ENCODE assay signal across 8 mouse cellular contexts in genomic region chr6:4457555-4457996, GRCm38 (mm10). TPM values are rescaled to one million over a fixed set of nuclear protein-coding genes. Genes with fewer than 3 reads are reported as not detected.
DNase-seq lines count a peak whose midpoint lies in the region; ATAC-seq and TF ChIP-seq lines count a peak whose summit lies in the region.

No protein-coding gene starts in this region.

- no peaks in the 10 kb centered on the region for H3K4me1 ChIP-seq in lung, adult 2 months (ENCODE audit: control insufficient read depth, insufficient read depth, low read length)
- peaks cover 3% of the 10 kb centered on the region; the same call in 1 of the 2 replicates for H3K4me1 ChIP-seq in embryonic facial prominence, embryonic 11.5 days (ENCODE audit: control insufficient read depth, insufficient read depth, low read length)
- H3K4me1 ChIP-seq in heart, embryonic 16.5 days (ENCODE audit: control insufficient read depth, insufficient read depth, low read length): peaks cover 6% of the 10 kb centered on the region; the same call in 1 of the 2 replicates
- peaks cover 28% of the 10 kb centered on the region for H3K4me1 ChIP-seq in limb, embryonic 14.5 days (ENCODE audit: control insufficient read depth, insufficient read depth, low read length)
- H3K4me1 ChIP-seq in small intestine, adult 2 months (ENCODE audit: control insufficient read depth, insufficient read depth, insufficient read length, low read length): no peaks in the 10 kb centered on the region

- H3K4me2 ChIP-seq in embryonic facial prominence, embryonic 11.5 days (ENCODE audit: low read depth, low read length): no peak overlapping the region
- H3K4me2 ChIP-seq in heart, embryonic 16.5 days (ENCODE audit: low read depth, low read length): no peak overlapping the region
- H3K4me2 ChIP-seq in limb, embryonic 14.5 days (replicated peaks; ENCODE audit: low read depth, low read length, severe bottlenecking): peak overlapping the region; percentile 30

- 37% methylated on average over 6 of the region's 6 CpGs for WGBS in lung, adult 2 months
- 11% methylated on average over 6 of the region's 6 CpGs for WGBS in embryonic facial prominence, embryonic 11.5 days
- 30% methylated on average over 6 of the region's 6 CpGs for WGBS in heart, embryonic 16.5 days
- WGBS in limb, embryonic 14.5 days: 8% methylated on average over 6 of the region's 6 CpGs
- 36% methylated on average over 6 of the region's 6 CpGs for WGBS in small intestine, adult 2 months

- TF ChIP-seq CTCF in lung, adult 2 months (IDR thresholded peaks at IDR 0.05; ENCODE audit: insufficient read depth, low read length): no peak
- no peak for TF ChIP-seq CTCF in small intestine, adult 2 months (IDR thresholded peaks at IDR 0.05; ENCODE audit: extremely low read depth, insufficient read length, insufficient replicate concordance, low read depth, low read length)

- H3K9ac ChIP-seq in embryonic facial prominence, embryonic 11.5 days (replicated peaks; ENCODE audit: low read length): no peak overlapping the region
- no peak overlapping the region for H3K9ac ChIP-seq in heart, embryonic 16.5 days (ENCODE audit: low read length)
- no peak overlapping the region for H3K9ac ChIP-seq in limb, embryonic 14.5 days (ENCODE audit: low read depth, low read length, severe bottlenecking)

- no peaks in the 10 kb centered on the region for H3K9me3 ChIP-seq in embryonic facial prominence, embryonic 11.5 days (replicated peaks; ENCODE audit: control insufficient read depth, low read length)
- H3K9me3 ChIP-seq in heart, embryonic 16.5 days (replicated peaks; ENCODE audit: control insufficient read depth, low read length): no peaks in the 10 kb centered on the region
- no peaks in the 10 kb centered on the region for H3K9me3 ChIP-seq in limb, embryonic 14.5 days (ENCODE audit: control insufficient read depth, low read length)

- no peak for TF ChIP-seq POLR2A in lung, adult 2 months (IDR thresholded peaks at IDR 0.05; ENCODE audit: borderline replicate concordance, extremely low read depth, low read depth, low read length)
- TF ChIP-seq POLR2A in limb, embryonic 14.5 days (IDR thresholded peaks at IDR 0.05; ENCODE audit: borderline replicate concordance, extremely low read depth, insufficient read depth, insufficient read length): no peak
- TF ChIP-seq POLR2A in small intestine, adult 2 months (IDR thresholded peaks at IDR 0.05; ENCODE audit: low read depth, low read length): no peak

- H3K27me3 ChIP-seq in embryonic facial prominence, embryonic 11.5 days (ENCODE audit: control insufficient read depth, insufficient read depth, low read length): no peaks in the 10 kb centered on the region
- no peaks in the 10 kb centered on the region for H3K27me3 ChIP-seq in heart, embryonic 16.5 days (ENCODE audit: control insufficient read depth, insufficient read depth, low read length)
- no peaks in the 10 kb centered on the region for H3K27me3 ChIP-seq in limb, embryonic 14.5 days (ENCODE audit: control insufficient read depth, insufficient read depth, low read length)
- no peaks in the 10 kb centered on the region for H3K27me3 ChIP-seq in small intestine, adult 2 months (ENCODE audit: control insufficient read depth, insufficient read depth, low read length)

- H3K36me3 ChIP-seq in embryonic facial prominence, embryonic 11.5 days (replicated peaks; ENCODE audit: control insufficient read depth, insufficient read depth, low read depth, low read length): no peaks in the 10 kb centered on the region
- H3K36me3 ChIP-seq in heart, embryonic 16.5 days (ENCODE audit: control insufficient read depth, insufficient read depth): no peaks in the 10 kb centered on the region
- H3K36me3 ChIP-seq in limb, embryonic 14.5 days (ENCODE audit: control insufficient read depth, insufficient read depth, low read length): no peaks in the 10 kb centered on the region
- no peaks in the 10 kb centered on the region for H3K36me3 ChIP-seq in small intestine, adult 2 months (ENCODE audit: control insufficient read depth, insufficient read depth, low read length)

- ATAC-seq in embryonic facial prominence, embryonic 11.5 days (replicated peaks; ENCODE audit: insufficient number of reproducible peaks, low FRiP score, low TSS enrichment, low read depth): peak; percentile 80
- ATAC-seq in heart, embryonic 16.5 days (replicated peaks; ENCODE audit: extremely low read depth, insufficient read depth, low FRiP score): no peak; the same call in 1 of the 2 replicates
- ATAC-seq in limb, embryonic 14.5 days (ENCODE audit: low FRiP score, low read depth): peak; percentile 89
- ATAC-seq in CD4-positive, CD25-positive, alpha-beta regulatory T cell, adult 4 months: no peak

- no peak overlapping the region for H3K4me3 ChIP-seq in lung, adult 2 months (replicated peaks; ENCODE audit: extremely low read depth, low read depth, low read length)
- H3K4me3 ChIP-seq in embryonic facial prominence, embryonic 11.5 days (ENCODE audit: low read depth, low read length): no peak overlapping the region
- H3K4me3 ChIP-seq in heart, embryonic 16.5 days (ENCODE audit: low read length): no peak overlapping the region
- no peak overlapping the region for H3K4me3 ChIP-seq in limb, embryonic 14.5 days (replicated peaks; ENCODE audit: low read length)
- H3K4me3 ChIP-seq in small intestine, adult 2 months (ENCODE audit: low read depth, low read length): no peak overlapping the region

- H3K27ac ChIP-seq in embryonic facial prominence, embryonic 11.5 days (replicated peaks; ENCODE audit: low read depth, low read length): peak overlapping the region; percentile 66; the same call in 1 of the 2 replicates
- H3K27ac ChIP-seq in heart, embryonic 16.5 days (ENCODE audit: low read length): peak overlapping the region; percentile 78
- peak overlapping the region; percentile 89 for H3K27ac ChIP-seq in limb, embryonic 14.5 days (replicated peaks; ENCODE audit: low read depth, low read length)
- peak overlapping the region; percentile 74 for H3K27ac ChIP-seq in small intestine, adult 2 months (ENCODE audit: insufficient read depth, low read depth, low read length)

- peak; percentile 27 to 36 for DNase-seq in lung, adult 18-20 months
- no peak for DNase-seq in lung, adult 2 months
- DNase-seq in embryonic facial prominence, embryonic 11.5 days (ENCODE audit: low spot score): peak; percentile 97
- peak; percentile 97 for DNase-seq in limb, embryonic 14.5 days (ENCODE audit: low spot score)
- no peak for DNase-seq in layer of hippocampus, adult 9-10 months (ENCODE audit: low spot score)

RNA-seq across cellular contexts. Expression of gene Col1a2, which starts 47.0 kb away (rescaled TPM):
- 151 and 172 TPM in 2 replicates for polyA plus RNA-seq in lung, adult 2 months (2012; rRNA removed)
- polyA plus RNA-seq in embryonic facial prominence, embryonic 11.5 days (2014; fragmentation: Nextera tagmentation; extraction: Ambion mirVana): 225 and 245 TPM in 2 replicates
- 382 and 460 TPM in 2 replicates for polyA plus RNA-seq in heart, embryonic 16.5 days (2015; fragmentation: Nextera tagmentation; extraction: Ambion mirVana)
- polyA plus RNA-seq in limb, embryonic 14.5 days (2012; rRNA removed): 1,303 and 1,310 TPM in 2 replicates
- polyA plus RNA-seq in limb, embryonic 14.5 days (2014; fragmentation: Nextera tagmentation; extraction: Ambion mirVana): 1,790 and 1,964 TPM in 2 replicates
- polyA plus RNA-seq in small intestine, adult 2 months (2012; rRNA removed): 31.8 and 39.8 TPM in 2 replicates
- polyA plus RNA-seq in CD4-positive, CD25-positive, alpha-beta regulatory T cell, adult 4 months (2017; shearing (Covaris generic)): under 1 TPM in 1 of 2 experiments, not detected in 1; 0.14 TPM

Comparison
In these comparisons a context has a peak if more than half of its experiments do, and no peak if none do; other contexts are left out.
1. DNase-seq: peak in lung, adult 18-20 months (2 of 2), embryonic facial prominence, embryonic 11.5 days (single experiment) and limb, embryonic 14.5 days (single experiment); none in lung, adult 2 months (single experiment) and layer of hippocampus, adult 9-10 months (single experiment).
2. ATAC-seq: peak in embryonic facial prominence, embryonic 11.5 days (single experiment) and limb, embryonic 14.5 days (single experiment); none in heart, embryonic 16.5 days (single experiment) and CD4-positive, CD25-positive, alpha-beta regulatory T cell, adult 4 months (single experiment).
3. RNA of gene Col1a2, which starts 47.0 kb away (polyA plus RNA-seq): 1,303 to 1,964 TPM in limb, embryonic 14.5 days, 382 to 460 TPM in heart, embryonic 16.5 days, 225 to 245 TPM in embryonic facial prominence, embryonic 11.5 days, 151 to 172 TPM in lung, adult 2 months and 31.8 to 39.8 TPM in small intestine, adult 2 months; 0.14 TPM in CD4-positive, CD25-positive, alpha-beta regulatory T cell, adult 4 months; every median in the first group is over 10 times any median in the second.
4. Peak in every context shown above with its lines, with median percentiles within 50 percentile points of each other: H3K27ac ChIP-seq.